Mouse (Mus musculus) cerebellum, postnatal 4 days (tissue): ENCODE results near the gene Banp.

Experiments
- DNase-seq, 2 experiments: peaks; one replicate each; pipeline ENCODE4 v3.0.0; 2022; ENCODE audit warnings: low spot score in 2 of 2, mixed read lengths in 1 of 2

Banp gene

GRCm38 (mm10) chr8:121949222-121949800 lies at the start of gene Banp:
Banp (plus strand) TSS chr8:121949750.
- DNase-seq = no peak

- no peak for DNase-seq
Observed at GRCm38 (mm10) chr8:121901498-121902236, 47.9 kb upstream of the Banp start.

- DNase-seq = no peak
Observed at GRCm38 (mm10) chr8:121903977-121904376, 45.6 kb upstream of the Banp start.

- DNase-seq = no peak
Observed at GRCm38 (mm10) chr8:121904999-121905398, 44.6 kb upstream of the Banp start.

GRCm38 (mm10) chr8:121905420-121905819 lies 44.1 kb upstream of the Banp start:
- no peak for DNase-seq

GRCm38 (mm10) chr8:121905864-121906263 lies 43.7 kb upstream of the Banp start:
- DNase-seq = no peak

- peak in 1 of 2 experiments; percentile 53 for DNase-seq
Observed at GRCm38 (mm10) chr8:121906542-121907512, 42.7 kb upstream of the Banp start.

- peak; percentile 95 to 99 for DNase-seq
Observed at GRCm38 (mm10) chr8:121907587-121908248, 41.8 kb upstream of the Banp start, which contains the start of gene Slc7a5. Slc7a5 (minus strand) TSS chr8:121907694.

GRCm38 (mm10) chr8:121908378-121909147 lies 41.0 kb upstream of the Banp start:
- DNase-seq = no peak

GRCm38 (mm10) chr8:121909148-121909541 lies 40.4 kb upstream of the Banp start:
- DNase-seq = no peak

GRCm38 (mm10) chr8:121909663-121910062 lies 39.9 kb upstream of the Banp start:
- peak; percentile 71 to 82 for DNase-seq

- DNase-seq = no peak
Observed at GRCm38 (mm10) chr8:121911400-121911799, 38.1 kb upstream of the Banp start.

GRCm38 (mm10) chr8:121911987-121912386 lies 37.6 kb upstream of the Banp start:
- no peak for DNase-seq

GRCm38 (mm10) chr8:121912831-121913230 lies 36.7 kb upstream of the Banp start:
- DNase-seq = no peak

GRCm38 (mm10) chr8:121913378-121913777 lies 36.2 kb upstream of the Banp start:
- no peak for DNase-seq

GRCm38 (mm10) chr8:121919158-121919557 lies 30.4 kb upstream of the Banp start:
- no peak for DNase-seq

- DNase-seq = no peak
Observed at GRCm38 (mm10) chr8:121919731-121920130, 29.8 kb upstream of the Banp start.

GRCm38 (mm10) chr8:121921582-121921981 lies 28.0 kb upstream of the Banp start:
- DNase-seq = no peak

GRCm38 (mm10) chr8:121922101-121922500 lies 27.4 kb upstream of the Banp start:
- no peak for DNase-seq

- no peak for DNase-seq
Observed at GRCm38 (mm10) chr8:121924681-121925080, 24.9 kb upstream of the Banp start.

- DNase-seq = peak; percentile 71 to 79
Observed at GRCm38 (mm10) chr8:121925624-121926023, 23.9 kb upstream of the Banp start.
